16 mouse cellular contexts compared by ENCODE assay signal in genomic region chr9:49635668-49636326, GRCm38 (mm10).
A peak's percentile ranks its signal among the peaks of the same experiment; 100 is the strongest.
DNase-seq lines count a peak whose midpoint lies in the region; ATAC-seq and TF ChIP-seq lines count a peak whose summit lies in the region.
"Had no signal": no experiment of that assay in that cellular context is flagged by ENCODE, and none has a peak within 500 bp of the region (broad histone marks: within the 10 kb centered on the region; RNA-seq: fewer than 3 reads in every experiment).

No protein-coding gene starts in this region.

- H3K4me3 ChIP-seq in left cerebral cortex, adult 2 months = no peak overlapping the region
- no peak overlapping the region for H3K4me3 ChIP-seq in forebrain, embryonic 16.5 days (replicated peaks; ENCODE audit: low read length)
- no peak overlapping the region for H3K4me3 ChIP-seq in hindbrain, embryonic 16.5 days (ENCODE audit: low read length)
- no peak overlapping the region for H3K4me3 ChIP-seq in neural tube, embryonic 14.5 days (ENCODE audit: low read depth, low read length)
- H3K4me3 ChIP-seq: liver, embryonic 12.5 days; lung, embryonic 15.5 days had no signal

- H3K4me1 ChIP-seq in forebrain, embryonic 16.5 days (replicated peaks; ENCODE audit: control insufficient read depth, insufficient read depth, low read length) = peaks cover 14% of the 10 kb centered on the region
- H3K4me1 ChIP-seq in hindbrain, embryonic 16.5 days (ENCODE audit: control insufficient read depth, insufficient read depth, low read depth, low read length) = peaks cover 25% of the 10 kb centered on the region
- peaks cover 28% of the 10 kb centered on the region for H3K4me1 ChIP-seq in neural tube, embryonic 14.5 days (ENCODE audit: control insufficient read depth, insufficient read depth, low read length)
- H3K4me1 ChIP-seq: liver, embryonic 12.5 days; lung, embryonic 15.5 days had no signal

- H3K9me3 ChIP-seq in forebrain, embryonic 16.5 days (ENCODE audit: control insufficient read depth, low read length) = no peaks in the 10 kb centered on the region
- no peaks in the 10 kb centered on the region for H3K9me3 ChIP-seq in hindbrain, embryonic 16.5 days (ENCODE audit: control insufficient read depth, low read length)
- H3K9me3 ChIP-seq in neural tube, embryonic 14.5 days (ENCODE audit: control insufficient read depth, low read length) = no peaks in the 10 kb centered on the region
- H3K9me3 ChIP-seq: liver, embryonic 12.5 days; lung, embryonic 15.5 days had no signal

- TF ChIP-seq CTCF in left cerebral cortex, adult 2 months (IDR thresholded peaks at IDR 0.05) = no peak

- H3K9ac ChIP-seq in forebrain, embryonic 16.5 days (replicated peaks; ENCODE audit: low read depth, low read length) = no peak overlapping the region
- no peak overlapping the region for H3K9ac ChIP-seq in hindbrain, embryonic 16.5 days (ENCODE audit: low read depth, low read length)
- no peak overlapping the region for H3K9ac ChIP-seq in neural tube, embryonic 14.5 days (replicated peaks; ENCODE audit: low read depth, low read length)
- H3K9ac ChIP-seq: liver, embryonic 12.5 days; lung, embryonic 15.5 days had no signal

- 63% methylated on average over 11 of the region's 11 CpGs for WGBS in forebrain, embryonic 16.5 days
- 46% methylated on average over 11 of the region's 11 CpGs for WGBS in hindbrain, embryonic 16.5 days
- WGBS in neural tube, embryonic 14.5 days = 36% methylated on average over 11 of the region's 11 CpGs

- 0 out of 2 replicates have a peak, but pooled peaks cover under 1% of the 10 kb centered on the region for H3K36me3 ChIP-seq in forebrain, embryonic 16.5 days (ENCODE audit: control insufficient read depth, insufficient read depth)
- no peaks in the 10 kb centered on the region for H3K36me3 ChIP-seq in hindbrain, embryonic 16.5 days (ENCODE audit: control insufficient read depth, insufficient read depth, low read length)
- no peaks in the 10 kb centered on the region for H3K36me3 ChIP-seq in neural tube, embryonic 14.5 days (ENCODE audit: control insufficient read depth, insufficient read depth, low read length)
- H3K36me3 ChIP-seq: liver, embryonic 12.5 days; lung, embryonic 15.5 days had no signal

- H3K4me2 ChIP-seq in forebrain, embryonic 16.5 days (ENCODE audit: low read length) = no peak overlapping the region
- H3K4me2 ChIP-seq in hindbrain, embryonic 16.5 days (ENCODE audit: low read length) = 0 out of 2 replicates have a peak overlapping the region, but pooled peaks have one; percentile 7
- no peak overlapping the region for H3K4me2 ChIP-seq in neural tube, embryonic 14.5 days (ENCODE audit: low read depth, low read length)
- H3K4me2 ChIP-seq: liver, embryonic 12.5 days; lung, embryonic 15.5 days had no signal

- no peak for DNase-seq in left cerebral cortex, adult 2 months (ENCODE audit: extremely low spot score in 1 of 2, low spot score in 2 of 2)
- no peak for DNase-seq in left cerebral cortex, postnatal 25 days (ENCODE audit: low spot score in 2 of 2)
- no peak for DNase-seq in ovary, postnatal 36 days (ENCODE audit: low spot score)
- no peak for DNase-seq in urinary bladder, postnatal 36 days (ENCODE audit: low spot score in 2 of 2)
- DNase-seq: adrenal gland, adult 2 months; cerebellum, adult 11-12 months; gastrocnemius, postnatal 25 days; right cerebral cortex, adult 18-20 months; thymus, postnatal 4 days had no signal

- no peak for ATAC-seq in forebrain, embryonic 16.5 days
- ATAC-seq in hindbrain, embryonic 16.5 days = peak; percentile 41
- peak; percentile 69; the same call in 1 of the 2 replicates for ATAC-seq in neural tube, embryonic 14.5 days (ENCODE audit: low read depth)
- ATAC-seq: CD4-positive, CD25-positive, alpha-beta regulatory T cell, adult 4 months; intestine, embryonic 16.5 days; liver, embryonic 12.5 days had no signal

- peak overlapping the region; percentile 24; the same call in 1 of the 2 replicates for H3K27ac ChIP-seq in left cerebral cortex, adult 2 months
- H3K27ac ChIP-seq in forebrain, embryonic 16.5 days (ENCODE audit: low read length) = peak overlapping the region; percentile 39; the same call in 1 of the 2 replicates
- H3K27ac ChIP-seq in hindbrain, embryonic 16.5 days (ENCODE audit: low read depth, low read length) = peak overlapping the region; percentile 61
- peak overlapping the region; percentile 53; the same call in 1 of the 2 replicates for H3K27ac ChIP-seq in neural tube, embryonic 14.5 days (ENCODE audit: low read depth, low read length)
- H3K27ac ChIP-seq: liver, embryonic 12.5 days; lung, embryonic 15.5 days had no signal

- H3K27me3 ChIP-seq in forebrain, embryonic 16.5 days (replicated peaks; ENCODE audit: control insufficient read depth, insufficient read depth, low read length) = no peaks in the 10 kb centered on the region
- H3K27me3 ChIP-seq in hindbrain, embryonic 16.5 days (replicated peaks; ENCODE audit: control insufficient read depth, insufficient read depth, low read length) = no peaks in the 10 kb centered on the region
- H3K27me3 ChIP-seq in neural tube, embryonic 14.5 days (ENCODE audit: control insufficient read depth, insufficient read depth, low read length) = no peaks in the 10 kb centered on the region
- H3K27me3 ChIP-seq: liver, embryonic 12.5 days; lung, embryonic 15.5 days had no signal

- intact Hi-C loops in left cerebral cortex, adult 2 months (cut with DNase I) = no loop called here
- intact Hi-C loops in left cerebral cortex, postnatal 25 days (cut with DNase I) = no loop called here
